Mouse (Mus musculus) myocyte (in vitro differentiated cells): ENCODE measurements around the gene Gm28053.

Experiments used
- CEBPB ChIP-seq: IDR thresholded peaks from 2 replicates; pipeline ENCODE4 v1.6.1; 2011; ENCODE audit warnings: mild to moderate bottlenecking, moderate library complexity; ENCODE audit not compliant: poor library complexity, insufficient read depth, severe bottlenecking
- E2F4 ChIP-seq: IDR thresholded peaks from one replicate; pipeline ENCODE4 v1.6.1; 2011; ENCODE audit warnings: mild to moderate bottlenecking, control low read depth, moderate library complexity; ENCODE audit not compliant: insufficient read depth
- MAX ChIP-seq: IDR thresholded peaks from one replicate; pipeline ENCODE4 v1.6.1; 2011; ENCODE audit warnings: low read depth, mild to moderate bottlenecking, control low read depth
- MYOD1 ChIP-seq, 3 experiments: IDR thresholded peaks; one replicate each; pipeline ENCODE4 v1.6.1; 2011; ENCODE audit warnings: control low read depth in 2 of 3, low read depth in 2 of 3, mild to moderate bottlenecking in 2 of 3, moderate library complexity in 1 of 3; ENCODE audit not compliant: insufficient read length in 2 of 3, control insufficient read depth in 1 of 3
- MYOG ChIP-seq, 3 experiments: IDR thresholded peaks; one replicate each; pipeline ENCODE4 v1.6.1; 2011; ENCODE audit warnings: control low read depth in 2 of 3, low read depth in 2 of 3, mild to moderate bottlenecking in 2 of 3; ENCODE audit not compliant: insufficient read length in 2 of 3, control insufficient read depth in 1 of 3, insufficient read depth in 1 of 3
- POLR2A ChIP-seq: IDR thresholded peaks from one replicate; pipeline ENCODE4 v1.6.1; 2011; ENCODE audit warnings: low read depth, mild to moderate bottlenecking, control low read depth, moderate library complexity; ENCODE audit not compliant: insufficient read length
- POLR2AphosphoS2 ChIP-seq: IDR thresholded peaks from one replicate; pipeline ENCODE4 v1.6.1; 2011; ENCODE audit warnings: low read depth, control low read depth; ENCODE audit not compliant: insufficient read length
- REST ChIP-seq: IDR thresholded peaks from one replicate; pipeline ENCODE4 v1.6.1; 2011; ENCODE audit warnings: mild to moderate bottlenecking, control low read depth, moderate library complexity; ENCODE audit not compliant: insufficient read depth, insufficient read length
- SRF ChIP-seq: IDR thresholded peaks from one replicate; pipeline ENCODE4 v1.6.1; 2011; ENCODE audit warnings: low read depth; ENCODE audit not compliant: control insufficient read depth, insufficient read length
- TCF12 ChIP-seq: IDR thresholded peaks from one replicate; pipeline ENCODE4 v1.6.1; 2011; ENCODE audit warnings: mild to moderate bottlenecking, control low read depth; ENCODE audit not compliant: poor library complexity, insufficient read depth, severe bottlenecking
- TCF3 ChIP-seq: IDR thresholded peaks from one replicate; pipeline ENCODE4 v1.6.1; 2011; ENCODE audit warnings: low read depth, control low read depth; ENCODE audit not compliant: insufficient read length
- USF1 ChIP-seq: IDR thresholded peaks from one replicate; pipeline ENCODE4 v1.6.1; 2011; ENCODE audit warnings: low read depth, mild to moderate bottlenecking, control low read depth, moderate library complexity

GRCm38 (mm10) chr6:48669446-48669969 is 48.9 kb upstream of the Gm28053 start:
- no peak for TF ChIP-seq MYOD1 (IDR thresholded peaks at IDR 0.05; ENCODE audit: control insufficient read depth in 1 of 3, insufficient read length in 2 of 3, low read depth in 2 of 3)
- no peak for TF ChIP-seq MAX
- no peak for TF ChIP-seq POLR2A
- TF ChIP-seq E2F4: no peak
- TF ChIP-seq TCF12: no peak
- TF ChIP-seq USF1: no peak
- TF ChIP-seq POLR2AphosphoS2: no peak
- no peak for TF ChIP-seq CEBPB
- TF ChIP-seq MYOG (IDR thresholded peaks at IDR 0.05; ENCODE audit: control insufficient read depth in 1 of 3, insufficient read depth in 1 of 3, insufficient read length in 2 of 3, low read depth in 2 of 3): no peak
- TF ChIP-seq TCF3: no peak
- no peak for TF ChIP-seq SRF
- no peak for TF ChIP-seq REST
